Mouse (Mus musculus) gonadal fat pad, adult 2 months (tissue): Measurements from ENCODE around the gene Gcc1. TPM values are rescaled to one million over a fixed set of nuclear protein-coding genes. Genes with fewer than 3 reads are reported as not detected.

Experiments used
- polyA plus RNA-seq: library from polyadenylated mRNA; depleted of rRNA; stranded (reverse); fragments of >200 nt; gene quantifications from 2 replicates; pipeline ENCODE4 v1.2.3, GENCODE M21; 2012; rRNA removed

Gene Gcc1
- polyA plus RNA-seq, 1 experiment = 7.2 TPM

Other genes starting within 250 kb of the Gcc1 start
- gene Zfp800, start 30.4 kb downstream of the Gcc1 start, polyA plus RNA-seq = 2.8 and 4.8 TPM in 2 replicates
- 317 and 337 TPM in 2 replicates for gene Arf5, start 4.8 kb downstream of the Gcc1 start, polyA plus RNA-seq
- 2.7 and 4.6 TPM in 2 replicates for gene Fscn3, start 601 bp downstream of the Gcc1 start, polyA plus RNA-seq
- not detected in 2 replicates for gene Pax4, start 21.0 kb upstream of the Gcc1 start, polyA plus RNA-seq
- gene Snd1, start 46.7 kb upstream of the Gcc1 start, polyA plus RNA-seq = 120 and 152 TPM in 2 replicates